Mouse (Mus musculus): ENCODE measurements around the gene Klhl20. TPM values are rescaled to one million over a fixed set of nuclear protein-coding genes. Genes with fewer than 3 reads are reported as not detected.

The Klhl20 gene
- polyA plus RNA-seq, 1 experiment from 2014 or later: 19.8 TPM

GRCm38 (mm10) chr1:161041261-161042020 lies 89.9 kb downstream of the Klhl20 start:
- Histone ChIP-seq H3K4me3 (ENCODE audit: low read depth, low read length) (no peak overlapping the region), H3K9me3 (ENCODE audit: control insufficient read depth, low read length) (no peaks in the 10 kb centered on the region), H3K27me3 (ENCODE audit: control insufficient read depth, insufficient read depth, low read length) (no peaks in the 10 kb centered on the region), H3K36me3 (ENCODE audit: control insufficient read depth, insufficient read depth, low read length) (peaks cover 9% of the 10 kb centered on the region; the same call in 1 of the 2 replicates), H3K4me1 (ENCODE audit: control insufficient read depth, insufficient read depth, low read length) (peaks cover 12% of the 10 kb centered on the region), H3K4me2 (no peak overlapping the region), H3K27ac (ENCODE audit: low read depth, low read length) (no peak overlapping the region), H3K9ac (ENCODE audit: low read length) (no peak overlapping the region)
- DNase-seq (ENCODE audit: low spot score, missing footprints): peak; percentile 72
- 92% methylated on average over 7 of the region's 7 CpGs for WGBS
- no peak for ATAC-seq (ENCODE audit: low FRiP score)

GRCm38 (mm10) chr1:161040855-161041254 lies 90.5 kb downstream of the Klhl20 start:
- no peak overlapping the region for H3K4me2 ChIP-seq
- H3K9me3 ChIP-seq (ENCODE audit: control insufficient read depth, low read length): no peaks in the 10 kb centered on the region
- ATAC-seq (ENCODE audit: low FRiP score) (no peak), DNase-seq (ENCODE audit: low spot score, missing footprints) (peak; percentile 78)
- H3K27me3 ChIP-seq (ENCODE audit: control insufficient read depth, insufficient read depth, low read length): no peaks in the 10 kb centered on the region
- H3K9ac ChIP-seq (ENCODE audit: low read length): no peak overlapping the region
- H3K27ac ChIP-seq (ENCODE audit: low read depth, low read length): no peak overlapping the region
- peaks cover 12% of the 10 kb centered on the region for H3K4me1 ChIP-seq (ENCODE audit: control insufficient read depth, insufficient read depth, low read length)
- H3K4me3 ChIP-seq (ENCODE audit: low read depth, low read length): no peak overlapping the region
- peaks cover 8% of the 10 kb centered on the region; the same call in 1 of the 2 replicates for H3K36me3 ChIP-seq (ENCODE audit: control insufficient read depth, insufficient read depth, low read length)

GRCm38 (mm10) chr1:161040426-161040770 lies 90.9 kb downstream of the Klhl20 start:
- ATAC-seq (ENCODE audit: low FRiP score): no peak
- Histone ChIP-seq H3K27ac (ENCODE audit: low read depth, low read length) (peak overlapping the region; percentile 61; the same call in 1 of the 2 replicates), H3K9ac (ENCODE audit: low read length) (no peak overlapping the region), H3K4me1 (ENCODE audit: control insufficient read depth, insufficient read depth, low read length) (peaks cover 12% of the 10 kb centered on the region), H3K4me3 (ENCODE audit: low read depth, low read length) (no peak overlapping the region), H3K36me3 (ENCODE audit: control insufficient read depth, insufficient read depth, low read length) (peaks cover 8% of the 10 kb centered on the region; the same call in 1 of the 2 replicates), H3K4me2 (no peak overlapping the region), H3K9me3 (ENCODE audit: control insufficient read depth, low read length) (no peaks in the 10 kb centered on the region), H3K27me3 (ENCODE audit: control insufficient read depth, insufficient read depth, low read length) (no peaks in the 10 kb centered on the region)
- 58% methylated on average over 1 of the region's 1 CpGs for WGBS
- DNase-seq (ENCODE audit: low spot score, missing footprints): no peak

- WGBS: 9% methylated on average over 3 of the region's 3 CpGs
- DNase-seq (ENCODE audit: low spot score, missing footprints): peak; percentile 90
- ATAC-seq (ENCODE audit: low FRiP score): peak; percentile 14
- H3K36me3 ChIP-seq (ENCODE audit: control insufficient read depth, insufficient read depth, low read length): peaks cover 8% of the 10 kb centered on the region; the same call in 1 of the 2 replicates
- H3K4me1 ChIP-seq (ENCODE audit: control insufficient read depth, insufficient read depth, low read length): peaks cover 12% of the 10 kb centered on the region
- no peak overlapping the region for H3K4me2 ChIP-seq
- no peaks in the 10 kb centered on the region for H3K27me3 ChIP-seq (ENCODE audit: control insufficient read depth, insufficient read depth, low read length)
- H3K9me3 ChIP-seq (ENCODE audit: control insufficient read depth, low read length): no peaks in the 10 kb centered on the region
- H3K4me3 ChIP-seq (ENCODE audit: low read depth, low read length): no peak overlapping the region
- no peak overlapping the region for H3K9ac ChIP-seq (ENCODE audit: low read length)
- peak overlapping the region; percentile 61 for H3K27ac ChIP-seq (ENCODE audit: low read depth, low read length)
Observed at GRCm38 (mm10) chr1:161039741-161040425, 91.4 kb downstream of the Klhl20 start.

- ATAC-seq (ENCODE audit: low FRiP score): no peak; the same call in 1 of the 2 replicates
- WGBS: 9% methylated on average over 3 of the region's 3 CpGs
- H3K9me3 ChIP-seq (ENCODE audit: control insufficient read depth, low read length): no peaks in the 10 kb centered on the region
- no peak overlapping the region for H3K4me2 ChIP-seq
- peaks cover 12% of the 10 kb centered on the region for H3K4me1 ChIP-seq (ENCODE audit: control insufficient read depth, insufficient read depth, low read length)
- peaks cover 8% of the 10 kb centered on the region; the same call in 1 of the 2 replicates for H3K36me3 ChIP-seq (ENCODE audit: control insufficient read depth, insufficient read depth, low read length)
- H3K27me3 ChIP-seq (ENCODE audit: control insufficient read depth, insufficient read depth, low read length): no peaks in the 10 kb centered on the region
- no peak overlapping the region for H3K4me3 ChIP-seq (ENCODE audit: low read depth, low read length)
- H3K9ac ChIP-seq (ENCODE audit: low read length): no peak overlapping the region
- peak; percentile 89 for DNase-seq (ENCODE audit: low spot score, missing footprints)
- peak overlapping the region; percentile 3; the same call in 1 of the 2 replicates for H3K27ac ChIP-seq (ENCODE audit: low read depth, low read length)
Observed at GRCm38 (mm10) chr1:161038968-161039721, 92.2 kb downstream of the Klhl20 start.

Other genes with a start within 250 kb of the Klhl20 start
- 8.6 and 8.8 TPM in 2 replicates for gene Rc3h1, start 225.1 kb downstream of the Klhl20 start, polyA plus RNA-seq (2014; fragmentation: Nextera tagmentation; extraction: Ambion mirVana)
- 1.4 and 1.9 TPM in 2 replicates for gene Serpinc1, start 152.9 kb downstream of the Klhl20 start, polyA plus RNA-seq (2014; fragmentation: Nextera tagmentation; extraction: Ambion mirVana)
- gene Zbtb37, start 96.7 kb downstream of the Klhl20 start, polyA plus RNA-seq (2014; fragmentation: Nextera tagmentation; extraction: Ambion mirVana): 10.7 and 15.0 TPM in 2 replicates
- 56.3 and 58.7 TPM in 2 replicates for gene Dars2, start 60.9 kb downstream of the Klhl20 start, polyA plus RNA-seq (2014; fragmentation: Nextera tagmentation; extraction: Ambion mirVana)
- gene Cenpl, start 60.8 kb downstream of the Klhl20 start, polyA plus RNA-seq (2014; fragmentation: Nextera tagmentation; extraction: Ambion mirVana): 41.6 and 45.8 TPM in 2 replicates
- gene Ankrd45, start 11.2 kb upstream of the Klhl20 start, polyA plus RNA-seq (2014; fragmentation: Nextera tagmentation; extraction: Ambion mirVana): 5.9 and 6.0 TPM in 2 replicates
- not detected in 2 replicates for gene Tex50, start 27.8 kb upstream of the Klhl20 start, polyA plus RNA-seq (2014; fragmentation: Nextera tagmentation; extraction: Ambion mirVana)
- 389 and 403 TPM in 2 replicates for gene Prdx6, start 119.7 kb upstream of the Klhl20 start, polyA plus RNA-seq (2014; fragmentation: Nextera tagmentation; extraction: Ambion mirVana)

All from midbrain, embryonic 11.5 days (tissue).